13 mouse cellular contexts compared by ENCODE assay signal in the genomic region with DNA sequence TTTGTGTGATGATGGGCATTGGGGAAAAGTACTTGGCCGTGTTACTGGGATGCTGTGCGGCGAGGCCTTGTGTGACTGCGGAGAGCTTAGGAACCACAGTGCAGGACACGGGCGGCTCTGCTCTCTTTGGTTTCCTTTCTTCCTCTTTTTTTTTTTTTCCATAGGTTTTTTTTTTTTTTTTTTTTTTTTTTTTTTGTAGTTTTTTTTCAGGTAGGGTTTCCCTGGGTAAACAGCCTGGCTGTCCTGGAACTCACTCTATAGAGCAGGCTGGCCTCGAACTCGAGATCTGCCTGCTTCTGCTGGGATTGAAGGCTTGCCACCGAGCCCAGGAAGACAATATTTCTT. TPM values are rescaled to one million over a fixed set of nuclear protein-coding genes. Genes with fewer than 3 reads are reported as not detected.
DNase-seq lines count a peak whose midpoint lies in the region; ATAC-seq and TF ChIP-seq lines count a peak whose summit lies in the region.
"Had no signal": no experiment of that assay in that cellular context is flagged by ENCODE, and none has a peak within 500 bp of the region (broad histone marks: within the 10 kb centered on the region; RNA-seq: fewer than 3 reads in every experiment).

No protein-coding gene starts in this region.

- 0 out of 2 replicates have a peak overlapping the region, but pooled peaks have one; percentile 6 for H3K9ac ChIP-seq in heart, embryonic 12.5 days
- no peak overlapping the region for H3K9ac ChIP-seq in liver, embryonic 16.5 days (ENCODE audit: low read depth, low read length)
- peak overlapping the region; percentile 35; the same call in 1 of the 2 replicates for H3K9ac ChIP-seq in ES-E14 (ENCODE audit: insufficient read depth, low read depth, low read length, poor library complexity, severe bottlenecking)
- H3K9ac ChIP-seq: forebrain, embryonic 15.5 days; hindbrain, embryonic 13.5 days had no signal

- H3K36me3 ChIP-seq in heart, embryonic 12.5 days: peaks cover 33% of the 10 kb centered on the region
- H3K36me3 ChIP-seq in liver, embryonic 16.5 days (ENCODE audit: control insufficient read depth, insufficient read depth): peaks cover 4% of the 10 kb centered on the region
- H3K36me3 ChIP-seq in ES-E14 (ENCODE audit: control insufficient read depth, insufficient read depth, low read length, poor library complexity, severe bottlenecking) (peaks cover 17% of the 10 kb centered on the region), macrophage (ENCODE audit: inconsistent target) (peaks cover 26% of the 10 kb centered on the region)

- H3K9me3 ChIP-seq in heart, embryonic 12.5 days (replicated peaks): no peaks in the 10 kb centered on the region
- no peaks in the 10 kb centered on the region for H3K9me3 ChIP-seq in liver, embryonic 16.5 days (replicated peaks; ENCODE audit: control insufficient read depth, low read length)
- H3K9me3 ChIP-seq in ES-E14 (ENCODE audit: control insufficient read depth, insufficient read depth, low read depth, low read length): no peaks in the 10 kb centered on the region
- H3K9me3 ChIP-seq: forebrain, embryonic 15.5 days; hindbrain, embryonic 13.5 days had no signal

- H3K4me1 ChIP-seq in heart, embryonic 12.5 days (replicated peaks): peaks cover 12% of the 10 kb centered on the region
- peaks cover 7% of the 10 kb centered on the region for H3K4me1 ChIP-seq in liver, embryonic 16.5 days (ENCODE audit: control insufficient read depth, low read depth, low read length)
- H3K4me1 ChIP-seq in ES-E14 (ENCODE audit: control insufficient read depth in 2 of 2, insufficient read depth in 2 of 2, low read length in 2 of 2, poor library complexity in 1 of 2): peaks cover 5 to 8% of the 10 kb centered on the region in 2 experiments; a peak in 2 of 4 replicates

- peaks cover 100% of the 10 kb centered on the region for H3K79me2 ChIP-seq in macrophage (ENCODE audit: inconsistent target)

- WGBS in heart, embryonic 12.5 days: 81% methylated on average over 9 of the region's 9 CpGs
- 68% methylated on average over 9 of the region's 9 CpGs for WGBS in liver, embryonic 16.5 days (ENCODE audit: insufficient replicate concordance)
- 49% methylated on average over 5 of the region's 9 CpGs for WGBS in macrophage (ENCODE audit: missing documents)

- DNase-seq in heart, postnatal 4 days: no peak
- DNase-seq in liver: no peak
- no peak for DNase-seq in ES-E14 (ENCODE audit: low read depth, low spot score)
- no peak for DNase-seq in thymus, postnatal 10 days (ENCODE audit: low spot score in 2 of 2)
- no peak for DNase-seq in embryo, embryonic 11 days
- DNase-seq: B cell, adult 2 months; thymus, postnatal 36 days had no signal

- H3K4me3 ChIP-seq in heart, embryonic 12.5 days: no peak overlapping the region
- H3K4me3 ChIP-seq in liver, embryonic 16.5 days (ENCODE audit: low read depth, low read length): no peak overlapping the region
- peak overlapping the region in 1 of 2 experiments; percentile 27; a peak in 1 of 4 replicates for H3K4me3 ChIP-seq in ES-E14 (ENCODE audit: insufficient read depth in 1 of 2, low read depth in 1 of 2, low read length in 2 of 2, poor library complexity in 1 of 2, severe bottlenecking in 1 of 2)
- no peak overlapping the region for H3K4me3 ChIP-seq in macrophage (ENCODE audit: inconsistent target)
- H3K4me3 ChIP-seq: forebrain, embryonic 15.5 days; hindbrain, embryonic 13.5 days had no signal

- no peak for ATAC-seq in heart, embryonic 12.5 days (ENCODE audit: insufficient number of reproducible peaks, low FRiP score)
- 0 out of 2 replicates have a peak, but pooled peaks have one; percentile 2 for ATAC-seq in liver, embryonic 16.5 days (ENCODE audit: low read depth)
- ATAC-seq: forebrain, embryonic 15.5 days had no signal

- H3K4me2 ChIP-seq in heart, embryonic 12.5 days: peak overlapping the region; percentile 33
- H3K4me2 ChIP-seq in liver, embryonic 16.5 days (ENCODE audit: low read depth, low read length): no peak overlapping the region
- H3K4me2 ChIP-seq: forebrain, embryonic 15.5 days; hindbrain, embryonic 13.5 days had no signal

- H3K27me3 ChIP-seq in heart, embryonic 12.5 days (replicated peaks): no peaks in the 10 kb centered on the region
- no peaks in the 10 kb centered on the region for H3K27me3 ChIP-seq in liver, embryonic 16.5 days (ENCODE audit: control insufficient read depth, insufficient read depth, low read depth, low read length)
- H3K27me3 ChIP-seq: forebrain, embryonic 15.5 days; hindbrain, embryonic 13.5 days; Patski had no signal

- H3K27ac ChIP-seq in heart, embryonic 12.5 days (ENCODE audit: poor library complexity, severe bottlenecking): peak overlapping the region; percentile 41; the same call in 1 of the 2 replicates
- no peak overlapping the region for H3K27ac ChIP-seq in liver, embryonic 16.5 days (ENCODE audit: low read length)
- H3K27ac ChIP-seq in ES-E14 (ENCODE audit: insufficient read depth, low read depth, low read length, poor library complexity, severe bottlenecking) (no peak overlapping the region), macrophage (peak overlapping the region; percentile 25; the same call in 1 of the 2 replicates)
- H3K27ac ChIP-seq: forebrain, embryonic 15.5 days; hindbrain, embryonic 13.5 days had no signal

- in situ Hi-C loops in ES-E14 (cut with MboI; ENCODE audit: low sequenced_read_pairs in 2 of 2, unreplicated experiment in 2 of 2): no loop called here

TF ChIP-seq in ES-E14, 5 proteins besides CTCF, POLR2A, EP300 and RAD21:
- TF ChIP-seq ZNF384 (IDR thresholded peaks at IDR 0.05; ENCODE audit: low read depth, low read length) (peak; percentile 93), MAFK (IDR thresholded peaks at IDR 0.05; ENCODE audit: insufficient read depth, low read depth, low read length) (no peak)

RNA-seq across cellular contexts. Expression of a gene that starts 7.9 kb away (rescaled TPM):
- polyA plus RNA-seq in heart, embryonic 12.5 days (2016; fragmentation: Nextera tagmentation; extraction: Ambion mirVana): 48.2 and 61.5 TPM in 2 replicates
- total RNA-seq in heart, postnatal 4 days (2021): 100 to 1,000 TPM; 172 to 173 TPM
- 10.0 and 13.6 TPM in 2 replicates for polyA plus RNA-seq in liver, embryonic 16.5 days (2015; fragmentation: Nextera tagmentation; extraction: Ambion mirVana)
- total RNA-seq in ES-E14 (2012; rRNA removed): 405 and 694 TPM in 2 replicates
- 1,000 to 10,000 TPM in 1 of 26 experiments, 100 to 1,000 TPM in 25; 150 to 1,167 (median 615) TPM for total RNA-seq in macrophage (2018; cell fraction: chromatin; rRNA removed)
- total RNA-seq in macrophage (2018; cell fraction: cytosol; rRNA removed): 100 to 1,000 TPM; 112 to 317 (median 168) TPM
- total RNA-seq in macrophage (2018; cell fraction: nucleus; rRNA removed): 100 to 1,000 TPM; 171 to 573 (median 363) TPM
- polyA plus RNA-seq in macrophage (2018): 102 to 142 TPM (median 104 TPM) in 3 replicates

Comparison
In these comparisons a context has a peak if more than half of its experiments do, and no peak if none do; other contexts are left out.
1. H3K27ac ChIP-seq: peak in heart, embryonic 12.5 days (single experiment) and macrophage (single experiment); none in liver, embryonic 16.5 days (single experiment) and ES-E14 (single experiment).